Mouse (Mus musculus): Measurements from ENCODE around the gene Evi2a. TPM values are rescaled to one million over a fixed set of nuclear protein-coding genes. Genes with fewer than 3 reads are reported as not detected.

The Evi2a gene
- total and polyA plus RNA-seq, 2 experiments from 2014 or later = 2.5 to 4.6 TPM

DNA sequence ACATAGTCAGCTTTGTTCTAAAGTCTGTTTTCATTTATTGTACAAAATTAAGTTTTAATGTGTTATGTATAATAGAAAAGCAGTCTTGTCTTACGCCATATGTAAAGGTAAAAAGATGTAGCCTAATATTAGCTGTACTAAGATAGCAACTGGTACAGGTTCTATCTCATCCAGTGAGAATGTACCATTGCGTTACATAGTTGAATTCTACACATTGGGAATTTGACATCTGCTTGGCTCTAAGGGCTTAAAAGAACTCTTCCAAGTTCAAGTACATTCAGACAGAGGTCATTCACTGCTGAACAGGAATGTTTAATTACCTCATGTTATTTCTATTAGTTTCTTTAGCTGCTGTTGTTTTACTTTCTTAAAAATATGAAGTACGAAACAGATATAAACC, 3.9 kb downstream of the Evi2a start:
- Histone ChIP-seq H3K4me1 (ENCODE audit: insufficient read depth) (no peaks in the 10 kb centered on the region), H3K27ac (ENCODE audit: low read depth, low read length) (no peak overlapping the region), H3K36me3 (ENCODE audit: insufficient read depth) (no peaks in the 10 kb centered on the region), H3K4me2 (ENCODE audit: low read depth) (no peak overlapping the region), H3K27me3 (ENCODE audit: insufficient read depth, low read length) (no peaks in the 10 kb centered on the region), H3K9me3 (ENCODE audit: low read length) (no peaks in the 10 kb centered on the region), H3K4me3 (ENCODE audit: low read depth, low read length) (no peak overlapping the region), H3K9ac (no peak overlapping the region)
- no peak for TF ChIP-seq CTCF (IDR thresholded peaks at IDR 0.05; ENCODE audit: low read depth)
- DNase-seq (no peak), ATAC-seq (no peak)
- WGBS = 86% methylated on average over 3 of the region's 3 CpGs

DNA sequence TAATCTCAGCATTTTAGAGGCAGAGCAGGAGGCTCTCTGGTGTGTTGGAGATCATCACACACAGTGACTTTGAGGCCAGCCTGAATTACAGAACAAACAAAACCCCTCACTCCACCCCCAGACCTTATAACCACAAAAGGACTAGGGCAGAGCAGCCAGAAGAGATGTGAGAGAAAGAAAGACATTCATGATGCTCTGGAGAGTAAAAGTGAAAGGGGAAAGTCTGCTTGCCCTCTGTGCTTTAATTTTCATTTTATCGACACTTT, 6.2 kb downstream of the Evi2a start:
- WGBS = 91% methylated on average over 1 of the region's 1 CpGs
- H3K27ac ChIP-seq (ENCODE audit: low read depth, low read length) = no peak overlapping the region
- TF ChIP-seq CTCF (IDR thresholded peaks at IDR 0.05; ENCODE audit: low read depth) = no peak
- H3K27me3 ChIP-seq (ENCODE audit: insufficient read depth, low read length) = no peaks in the 10 kb centered on the region
- H3K4me3 ChIP-seq (ENCODE audit: low read depth, low read length) = no peak overlapping the region
- no peaks in the 10 kb centered on the region for H3K9me3 ChIP-seq (ENCODE audit: low read length)
- no peaks in the 10 kb centered on the region for H3K36me3 ChIP-seq (ENCODE audit: insufficient read depth)
- no peaks in the 10 kb centered on the region for H3K4me1 ChIP-seq (ENCODE audit: insufficient read depth)
- DNase-seq (no peak), ATAC-seq (no peak)
- H3K4me2 ChIP-seq (ENCODE audit: low read depth) = no peak overlapping the region
- no peak overlapping the region for H3K9ac ChIP-seq

DNA sequence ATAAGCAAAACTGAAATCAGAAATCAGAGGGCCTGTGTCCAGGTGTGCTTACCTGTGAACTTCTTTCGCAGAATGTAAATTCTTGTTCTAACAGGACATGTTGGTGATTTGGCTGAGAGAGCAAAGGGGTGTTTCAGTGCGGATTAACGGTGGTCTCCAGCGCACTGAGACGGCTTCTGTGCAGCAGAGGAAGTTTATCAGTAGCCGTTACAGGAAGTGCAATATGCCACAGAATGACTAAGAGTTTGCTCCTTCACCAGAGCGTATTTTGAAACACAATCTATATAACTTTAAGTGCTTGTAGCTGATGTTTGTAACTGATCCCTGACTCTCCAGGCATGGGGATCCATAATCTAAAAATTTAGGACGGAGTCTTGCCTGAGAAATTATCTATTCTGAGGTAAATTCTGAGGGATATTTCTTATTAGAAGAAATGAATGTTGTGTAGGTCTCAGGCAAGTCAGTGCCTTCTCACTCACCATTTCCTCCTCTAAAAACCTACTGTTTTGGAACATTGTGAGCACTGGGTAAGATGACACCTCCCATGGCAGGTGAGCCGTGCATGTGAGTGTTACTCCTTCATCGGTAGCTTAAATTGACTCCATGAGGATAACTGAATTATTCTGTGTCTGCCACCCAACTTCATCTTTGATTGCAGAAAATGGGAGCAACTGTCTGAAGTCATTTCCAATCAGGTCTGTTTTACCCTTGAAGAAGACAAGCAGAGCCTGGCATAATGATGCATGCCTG, 6.7 kb downstream of the Evi2a start, which contains the start of gene Evi2b:
Gene Evi2b (minus strand): TSS at position 203 of the 750 bp plus-strand sequence.
- Histone ChIP-seq H3K27ac (ENCODE audit: low read depth, low read length) (no peak within 1 kb of the TSS), H3K4me2 (ENCODE audit: low read depth) (no peak within 1 kb of the TSS), H3K4me1 (ENCODE audit: insufficient read depth) (no peaks in the 10 kb centered on the region), H3K4me3 (ENCODE audit: low read depth, low read length) (no peak within 1 kb of the TSS), H3K36me3 (ENCODE audit: insufficient read depth) (no peaks in the 10 kb centered on the region), H3K9me3 (ENCODE audit: low read length) (no peaks in the 10 kb centered on the region), H3K27me3 (ENCODE audit: insufficient read depth, low read length) (no peaks in the 10 kb centered on the region), H3K9ac (no peak within 1 kb of the TSS)
- no peak for TF ChIP-seq CTCF (IDR thresholded peaks at IDR 0.05; ENCODE audit: low read depth)
- 89% methylated on average over 10 of the region's 10 CpGs for WGBS
- no peak for DNase-seq
- ATAC-seq = no peak

DNA sequence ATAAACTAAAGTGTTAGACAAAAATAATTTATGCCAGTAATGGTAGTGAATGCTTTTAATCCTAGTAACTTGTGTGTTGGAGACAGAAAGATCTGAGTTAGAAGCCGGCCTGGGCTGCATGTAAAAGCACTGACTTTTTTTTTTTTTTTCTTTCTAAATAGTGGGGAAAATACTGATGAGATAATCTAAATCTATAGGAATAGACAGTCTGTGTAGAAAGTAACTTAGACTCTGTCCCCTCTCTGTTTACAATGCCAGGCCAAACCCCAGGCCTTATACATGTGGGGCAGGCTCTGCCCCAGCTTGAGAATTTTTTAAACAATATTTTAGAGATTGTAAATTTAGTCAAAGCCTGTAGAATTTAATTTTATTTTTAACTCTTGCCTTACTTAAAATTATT, 7.5 kb downstream of the Evi2a start:
- Histone ChIP-seq H3K4me3 (ENCODE audit: low read depth, low read length) (no peak overlapping the region), H3K9me3 (ENCODE audit: low read length) (no peaks in the 10 kb centered on the region), H3K4me2 (ENCODE audit: low read depth) (no peak overlapping the region), H3K27me3 (ENCODE audit: insufficient read depth, low read length) (no peaks in the 10 kb centered on the region), H3K27ac (ENCODE audit: low read depth, low read length) (no peak overlapping the region), H3K4me1 (ENCODE audit: insufficient read depth) (no peaks in the 10 kb centered on the region), H3K36me3 (ENCODE audit: insufficient read depth) (no peaks in the 10 kb centered on the region), H3K9ac (no peak overlapping the region)
- TF ChIP-seq CTCF (IDR thresholded peaks at IDR 0.05; ENCODE audit: low read depth) = no peak
- no peak for ATAC-seq
- 83% methylated on average over 1 of the region's 1 CpGs for WGBS
- no peak for DNase-seq

DNA sequence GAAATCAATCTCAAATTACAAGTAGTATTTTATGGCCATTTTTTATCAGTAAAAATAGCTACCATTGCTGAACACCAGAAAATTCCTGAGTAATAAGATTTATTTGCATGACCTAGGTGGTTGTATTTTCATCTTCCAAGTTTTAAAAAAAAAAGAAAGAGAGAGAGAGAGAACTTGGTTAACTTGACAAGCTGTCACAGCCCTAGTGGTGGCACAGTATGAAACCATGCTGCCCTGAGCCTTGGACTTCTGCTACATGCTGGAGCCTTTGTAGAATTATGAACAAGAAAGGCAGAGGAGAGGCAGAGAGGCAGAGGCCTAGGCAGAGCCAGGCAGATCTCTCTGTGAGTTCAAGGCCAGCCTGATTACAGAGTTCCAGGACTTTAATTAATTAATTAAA, 8.5 kb downstream of the Evi2a start:
- no peak overlapping the region for H3K27ac ChIP-seq (ENCODE audit: low read depth, low read length)
- TF ChIP-seq CTCF (IDR thresholded peaks at IDR 0.05; ENCODE audit: low read depth) = no peak
- H3K9ac ChIP-seq = no peak overlapping the region
- no peaks in the 10 kb centered on the region for H3K36me3 ChIP-seq (ENCODE audit: insufficient read depth)
- H3K27me3 ChIP-seq (ENCODE audit: insufficient read depth, low read length) = no peaks in the 10 kb centered on the region
- no peak for ATAC-seq
- H3K4me2 ChIP-seq (ENCODE audit: low read depth) = no peak overlapping the region
- DNase-seq = no peak
- H3K9me3 ChIP-seq (ENCODE audit: low read length) = no peaks in the 10 kb centered on the region
- H3K4me3 ChIP-seq (ENCODE audit: low read depth, low read length) = no peak overlapping the region
- H3K4me1 ChIP-seq (ENCODE audit: insufficient read depth) = no peaks in the 10 kb centered on the region

DNA sequence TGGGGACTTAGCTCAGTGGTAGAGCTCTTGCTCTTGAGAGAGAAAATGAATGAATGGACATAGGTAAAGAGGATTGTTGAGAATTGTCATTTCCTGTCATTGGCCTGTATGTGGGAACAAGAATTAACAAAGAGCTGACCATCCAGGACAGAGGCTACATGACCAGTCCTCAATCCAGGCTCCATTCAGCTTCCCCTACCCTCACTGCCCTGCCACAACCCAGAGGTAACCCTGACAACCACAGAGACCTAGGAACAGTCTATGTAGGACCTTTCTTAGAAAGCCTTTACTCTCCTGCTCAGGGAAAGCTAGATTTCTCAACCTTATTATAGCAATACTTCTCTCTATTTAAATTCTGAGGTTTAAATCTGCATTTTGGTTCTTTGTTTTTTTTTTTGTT, 9.6 kb downstream of the Evi2a start:
- Histone ChIP-seq H3K27ac (ENCODE audit: low read depth, low read length) (no peak overlapping the region), H3K9me3 (ENCODE audit: low read length) (no peaks in the 10 kb centered on the region), H3K36me3 (ENCODE audit: insufficient read depth) (no peaks in the 10 kb centered on the region), H3K4me3 (ENCODE audit: low read depth, low read length) (no peak overlapping the region), H3K4me1 (ENCODE audit: insufficient read depth) (no peaks in the 10 kb centered on the region), H3K27me3 (ENCODE audit: insufficient read depth, low read length) (no peaks in the 10 kb centered on the region), H3K9ac (no peak overlapping the region), H3K4me2 (ENCODE audit: low read depth) (no peak overlapping the region)
- DNase-seq (no peak), ATAC-seq (no peak)
- TF ChIP-seq CTCF (IDR thresholded peaks at IDR 0.05; ENCODE audit: low read depth) = no peak

DNA sequence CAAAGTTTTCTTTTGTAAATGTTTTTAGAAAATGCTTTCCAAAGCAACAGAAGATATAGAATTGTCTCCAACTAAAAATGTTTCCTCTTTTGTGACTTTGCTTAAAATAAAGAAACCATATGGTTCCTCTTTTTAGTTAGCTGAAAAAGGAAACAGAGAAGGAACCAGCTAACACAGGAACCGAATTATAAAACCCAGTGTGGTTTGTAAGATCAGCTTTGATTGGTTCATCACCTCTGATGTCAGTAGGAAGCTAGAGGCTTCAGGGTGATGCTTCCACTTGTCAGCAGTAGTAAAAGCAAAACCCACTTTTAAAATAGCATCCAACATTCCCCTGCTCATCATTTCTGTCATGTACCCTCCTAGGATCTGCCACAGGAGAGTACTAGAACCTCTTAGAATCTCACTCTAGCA, 10.5 kb downstream of the Evi2a start:
- no peak for TF ChIP-seq CTCF (IDR thresholded peaks at IDR 0.05; ENCODE audit: low read depth)
- H3K27me3 ChIP-seq (ENCODE audit: insufficient read depth, low read length) = no peaks in the 10 kb centered on the region
- H3K9ac ChIP-seq = no peak overlapping the region
- no peak overlapping the region for H3K4me2 ChIP-seq (ENCODE audit: low read depth)
- no peaks in the 10 kb centered on the region for H3K9me3 ChIP-seq (ENCODE audit: low read length)
- DNase-seq (peak; percentile 30), ATAC-seq (peak; percentile 73)
- H3K36me3 ChIP-seq (ENCODE audit: insufficient read depth) = no peaks in the 10 kb centered on the region
- H3K27ac ChIP-seq (ENCODE audit: low read depth, low read length) = no peak overlapping the region
- H3K4me3 ChIP-seq (ENCODE audit: low read depth, low read length) = no peak overlapping the region
- no peaks in the 10 kb centered on the region for H3K4me1 ChIP-seq (ENCODE audit: insufficient read depth)
- WGBS = 55% methylated on average over 1 of the region's 1 CpGs
